Mouse (Mus musculus): ENCODE results near the gene Zcchc8.

DNA sequence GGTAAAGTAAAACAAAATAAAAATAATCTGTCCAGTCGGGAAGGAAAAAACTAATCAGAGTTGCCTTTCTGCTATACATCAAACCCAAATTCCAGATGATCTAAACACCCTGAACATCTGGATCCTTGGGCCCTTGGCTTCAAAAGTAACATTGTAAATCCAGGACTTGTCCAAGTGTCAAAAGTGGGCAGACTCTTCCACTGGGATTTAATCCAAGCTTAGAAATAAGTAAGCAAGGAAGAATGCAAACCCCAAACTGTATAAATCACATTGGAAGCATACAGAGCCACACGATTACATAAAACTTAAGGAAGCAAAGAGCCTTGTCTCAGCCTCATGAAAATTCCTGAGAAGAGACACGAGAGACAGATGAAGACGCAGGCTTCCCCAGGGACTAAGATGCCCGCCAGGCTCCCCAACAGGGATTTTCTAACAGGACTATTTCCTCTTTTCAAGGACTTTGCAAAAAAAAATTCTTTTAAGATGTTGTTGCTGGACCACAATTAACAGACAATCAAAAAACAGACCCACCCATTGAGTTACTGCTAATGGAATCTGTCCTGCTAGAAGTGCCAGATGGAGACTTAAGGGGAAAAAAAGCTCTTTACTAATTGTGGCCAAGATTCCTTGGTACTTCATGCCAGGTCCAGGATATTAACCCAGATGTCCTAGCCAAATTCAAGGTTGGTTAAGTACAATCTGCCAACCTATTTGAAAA lies 41.2 kb downstream of the Zcchc8 start:
- TF ChIP-seq CTCF (IDR thresholded peaks at IDR 0.05; ENCODE audit: low read depth, low read length) (no peak), POLR2A (IDR thresholded peaks at IDR 0.05; ENCODE audit: borderline replicate concordance, low read depth, low read length) (no peak)

All from bone marrow macrophage, adult 2 months (primary cell).